Mouse (Mus musculus) lung, postnatal 0 days (tissue): ENCODE results near the gene Nfatc3.
A peak's percentile ranks its signal among the peaks of the same experiment; 100 is the strongest.

Experiments
- CTCF ChIP-seq: IDR thresholded peaks from 2 replicates; pipeline ENCODE4 v1.5.1; 2016; ENCODE audit warnings: antibody characterized with exemption, mild to moderate bottlenecking
- EP300 ChIP-seq: IDR thresholded peaks from 2 replicates; pipeline ENCODE4 v1.6.1; 2016; ENCODE audit warnings: antibody characterized with exemption, mild to moderate bottlenecking, control low read depth

DNA sequence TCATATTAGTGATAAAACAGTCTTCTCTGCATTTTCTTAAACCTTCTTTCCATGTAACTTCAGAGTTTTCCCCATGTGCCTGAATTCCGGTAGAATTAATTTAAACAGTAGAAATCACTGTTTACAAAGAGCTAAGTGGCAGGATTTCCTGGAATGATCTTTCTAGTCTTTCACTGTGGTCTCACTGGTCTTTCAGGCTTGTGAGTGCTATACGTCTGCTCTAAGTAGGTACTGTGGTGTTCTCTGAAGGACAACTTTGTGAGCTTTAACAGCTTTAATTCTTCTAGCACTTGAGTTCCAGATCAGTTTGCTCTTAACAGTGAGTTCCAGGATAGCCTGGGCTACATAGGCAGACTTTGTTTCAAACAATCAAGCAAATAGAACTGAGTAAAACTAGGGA is 119.8 kb downstream of the Nfatc3 start:
- no peak for TF ChIP-seq CTCF
- 0 out of 2 replicates have a peak, but pooled peaks have one; percentile 20 for TF ChIP-seq EP300
